Comparison of ENCODE assay signal across 8 mouse cellular contexts in genomic region chr4:133021181-133021671, GRCm38 (mm10). TPM values are rescaled to one million over a fixed set of nuclear protein-coding genes. Genes with fewer than 3 reads are reported as not detected.
DNase-seq lines count a peak whose midpoint lies in the region; ATAC-seq lines count a peak whose summit lies in the region.

No protein-coding gene starts in this region.

- H3K36me3 ChIP-seq in hindbrain, embryonic 16.5 days (ENCODE audit: control insufficient read depth, insufficient read depth, low read length), result no peaks in the 10 kb centered on the region
- H3K36me3 ChIP-seq in midbrain, embryonic 10.5 days, result peaks cover 6% of the 10 kb centered on the region; the same call in 1 of the 2 replicates

- no peaks in the 10 kb centered on the region for H3K9me3 ChIP-seq in hindbrain, embryonic 16.5 days (ENCODE audit: control insufficient read depth, low read length)
- no peaks in the 10 kb centered on the region for H3K9me3 ChIP-seq in midbrain, embryonic 10.5 days (replicated peaks)

- H3K27ac ChIP-seq in hindbrain, embryonic 16.5 days (ENCODE audit: low read depth, low read length), result peak overlapping the region; percentile 42; the same call in 1 of the 2 replicates
- H3K27ac ChIP-seq in midbrain, embryonic 10.5 days (replicated peaks), result peak overlapping the region; percentile 87

- peaks cover 92% of the 10 kb centered on the region for H3K4me1 ChIP-seq in hindbrain, embryonic 16.5 days (ENCODE audit: control insufficient read depth, insufficient read depth, low read depth, low read length)
- H3K4me1 ChIP-seq in midbrain, embryonic 10.5 days, result peaks cover 97% of the 10 kb centered on the region

- no peak overlapping the region for H3K4me3 ChIP-seq in hindbrain, embryonic 16.5 days (ENCODE audit: low read length)
- H3K4me3 ChIP-seq in midbrain, embryonic 10.5 days, result peak overlapping the region; percentile 44

- H3K4me2 ChIP-seq in hindbrain, embryonic 16.5 days (ENCODE audit: low read length), result peak overlapping the region; percentile 47

- peak; percentile 77 to 82 for DNase-seq in cerebellum, postnatal 10 days
- no peak for DNase-seq in cerebellum, postnatal 4 days (ENCODE audit: low spot score in 2 of 2)
- peak; percentile 73 for DNase-seq in embryo, embryonic 10.5 days (ENCODE audit: low spot score)
- DNase-seq in midbrain, embryonic 10.5 days (ENCODE audit: low spot score), result peak; percentile 49
- DNase-seq in Muller cell, postnatal 12 days (ENCODE audit: inconsistent ontology term), result no peak
- DNase-seq in c-Kit-positive CD71-positive TER-119-positive erythroid progenitor cells, embryonic 14.5 days (ENCODE audit: low spot score), result no peak
- no peak for DNase-seq in right cerebral cortex, postnatal 10 days (ENCODE audit: low spot score in 2 of 2)

- ATAC-seq in hindbrain, embryonic 16.5 days, result no peak

- WGBS in hindbrain, embryonic 16.5 days, result 9% methylated on average over 9 of the region's 9 CpGs
- 3% methylated on average over 9 of the region's 9 CpGs for WGBS in midbrain, embryonic 10.5 days

- no peak overlapping the region for H3K9ac ChIP-seq in hindbrain, embryonic 16.5 days (ENCODE audit: low read depth, low read length)

- no peaks in the 10 kb centered on the region for H3K27me3 ChIP-seq in hindbrain, embryonic 16.5 days (replicated peaks; ENCODE audit: control insufficient read depth, insufficient read depth, low read length)
- 0 out of 2 replicates have a peak, but pooled peaks cover 5% of the 10 kb centered on the region for H3K27me3 ChIP-seq in midbrain, embryonic 10.5 days (ENCODE audit: low read depth, poor library complexity, severe bottlenecking)

RNA-seq across cellular contexts. Expression of gene Ahdc1, which starts 10.2 kb away (rescaled TPM):
- 10.4 and 11.6 TPM in 2 replicates for polyA plus RNA-seq in hindbrain, embryonic 16.5 days (2015; fragmentation: Nextera tagmentation; extraction: Ambion mirVana)
- 5.7 and 5.8 TPM in 2 replicates for polyA plus RNA-seq in midbrain, embryonic 10.5 days (2016; fragmentation: Nextera tagmentation; extraction: Ambion mirVana)

RNA-seq across cellular contexts. Expression of gene Fgr, which starts 47.3 kb away (rescaled TPM):
- 0.16 and 0.23 TPM in 2 replicates for polyA plus RNA-seq in hindbrain, embryonic 16.5 days (2015; fragmentation: Nextera tagmentation; extraction: Ambion mirVana)
- 0.05 and 0.10 TPM in 2 replicates for polyA plus RNA-seq in midbrain, embryonic 10.5 days (2016; fragmentation: Nextera tagmentation; extraction: Ambion mirVana)

Comparison
In these comparisons a context has a peak if more than half of its experiments do, and no peak if none do; other contexts are left out.
1. DNase-seq: peak in cerebellum, postnatal 10 days (2 of 2), embryo, embryonic 10.5 days (single experiment) and midbrain, embryonic 10.5 days (single experiment); none in cerebellum, postnatal 4 days (0 of 2), Muller cell, postnatal 12 days (single experiment), c-Kit-positive CD71-positive TER-119-positive erythroid progenitor cells, embryonic 14.5 days (single experiment) and right cerebral cortex, postnatal 10 days (0 of 2).